Mouse (Mus musculus) midbrain, embryonic 16.5 days (tissue): ENCODE results near the gene Flywch2. TPM values are rescaled to one million over a fixed set of nuclear protein-coding genes. Genes with fewer than 3 reads are reported as not detected.
A peak's percentile ranks its signal among the peaks of the same experiment; 100 is the strongest.

Source experiments
- ATAC-seq: fragments of 200-750 bp; cut with Nextera tagmentation; 2 replicates; pipeline ENCODE4 v1.8.0; 2017; ENCODE audit warnings: moderate TSS enrichment
- H3K27ac ChIP-seq: fragments of 300-500 bp; sonication (generic); 2 replicates; pipeline ENCODE4 v1.5.1; 2014; ENCODE audit warnings: mild to moderate bottlenecking, low read length, mixed read lengths
- H3K27me3 ChIP-seq: fragments of 300-500 bp; sonication (generic); 2 replicates; pipeline ENCODE4 v1.6.1; 2014; ENCODE audit warnings: low read depth, low read length, mixed read lengths; ENCODE audit not compliant: control insufficient read depth, insufficient read depth
- H3K36me3 ChIP-seq: fragments of 300-500 bp; sonication (generic); 2 replicates; pipeline ENCODE4 v1.6.1; 2014; ENCODE audit warnings: mild to moderate bottlenecking, low read length, moderate library complexity, mixed read lengths; ENCODE audit not compliant: control insufficient read depth, insufficient read depth
- H3K4me1 ChIP-seq: fragments of 300-500 bp; sonication (generic); 2 replicates; pipeline ENCODE4 v1.6.1; 2014; ENCODE audit warnings: mild to moderate bottlenecking, low read length, mixed read lengths; ENCODE audit not compliant: control insufficient read depth, insufficient read depth
- H3K4me2 ChIP-seq: fragments of 300-500 bp; sonication (generic); 2 replicates; pipeline ENCODE4 v1.6.1; 2014; ENCODE audit warnings: mild to moderate bottlenecking, low read length, mixed read lengths
- H3K4me3 ChIP-seq: fragments of 300-500 bp; sonication (generic); 2 replicates; pipeline ENCODE4 v1.5.1; 2014; ENCODE audit warnings: low read depth, mild to moderate bottlenecking, low read length, moderate library complexity, mixed read lengths
- H3K9ac ChIP-seq: fragments of 300-500 bp; sonication (generic); 2 replicates; pipeline ENCODE4 v1.6.1; 2014; ENCODE audit warnings: low read depth, low read length, mixed read lengths
- H3K9me3 ChIP-seq: fragments of 300-500 bp; sonication (generic); replicated peaks from 2 replicates; pipeline ENCODE4 v1.6.1; 2014; ENCODE audit warnings: mild to moderate bottlenecking, low read length, mixed read lengths; ENCODE audit not compliant: control insufficient read depth, poor library complexity, severe bottlenecking
- WGBS: fragments of 180-500 bp; shearing (Covaris S2); extraction: QIAGEN DNeasy Blood & Tissue Kit; methylation state at CpG from one replicate; pipeline ENCODE4 v1.1.7; 2014; 5-methylcytosine and 5-hydroxymethylcytosine counted together
- polyA plus RNA-seq: library from polyadenylated mRNA; unstranded; fragments of >200 nt; fragmentation: Nextera tagmentation; extraction: Ambion mirVana; gene quantifications from 2 replicates; pipeline ENCODE4 v1.2.1, GENCODE M21; 2015

Gene Flywch2
- polyA plus RNA-seq, 1 experiment from 2014 or later, result 81.3 TPM

DNA sequence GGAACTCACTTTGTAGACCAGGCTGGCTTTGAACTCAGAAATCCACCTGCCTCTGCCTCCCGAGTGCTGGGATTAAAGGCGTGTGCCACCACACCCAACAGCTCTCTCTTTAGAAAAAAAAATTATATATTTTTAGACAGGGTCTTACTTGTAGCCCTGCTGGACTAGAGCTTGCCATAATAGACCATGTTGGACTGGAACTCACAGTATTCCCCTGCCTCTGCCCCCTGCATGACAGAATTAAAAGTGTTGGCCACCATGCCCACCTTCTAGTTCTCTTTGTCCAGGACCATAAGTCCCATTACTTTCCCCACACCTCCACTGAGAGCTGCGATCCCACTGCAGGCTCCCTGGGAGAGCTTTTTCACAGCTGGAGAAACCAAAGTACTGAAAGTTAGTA is 38.4 kb downstream of the Flywch2 start:
- no peak overlapping the region for H3K9ac ChIP-seq
- H3K4me3 ChIP-seq, result no peak overlapping the region
- no peak overlapping the region for H3K4me2 ChIP-seq
- H3K9me3 ChIP-seq, result no peaks in the 10 kb centered on the region
- H3K36me3 ChIP-seq, result peaks cover 11% of the 10 kb centered on the region
- H3K27ac ChIP-seq, result no peak overlapping the region
- WGBS, result 84% methylated on average over 3 of the region's 3 CpGs
- peaks cover 29% of the 10 kb centered on the region for H3K27me3 ChIP-seq
- ATAC-seq, result no peak
- H3K4me1 ChIP-seq, result peaks cover 14% of the 10 kb centered on the region

DNA sequence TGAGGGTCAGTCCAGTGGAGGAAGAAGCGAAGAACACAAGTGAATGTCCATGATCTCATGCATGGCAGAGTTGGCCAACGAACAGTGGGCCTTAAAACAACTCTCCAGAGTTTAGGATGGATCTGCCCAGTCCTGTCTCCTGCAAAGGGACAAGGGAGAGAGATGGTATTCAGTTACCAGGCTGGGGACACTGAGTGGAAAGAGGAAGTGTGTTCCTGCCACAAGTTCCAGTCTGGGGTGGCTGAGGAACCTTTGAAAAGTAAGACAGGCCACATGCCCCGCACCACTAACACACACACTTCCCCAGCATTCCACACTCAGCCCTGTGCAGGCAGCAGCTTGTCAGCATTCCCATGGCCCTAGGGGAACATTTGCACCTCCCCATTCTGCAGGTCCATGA is 39.1 kb downstream of the Flywch2 start:
- no peak overlapping the region for H3K4me2 ChIP-seq
- peaks cover 4% of the 10 kb centered on the region for H3K36me3 ChIP-seq
- no peak overlapping the region for H3K4me3 ChIP-seq
- no peaks in the 10 kb centered on the region for H3K9me3 ChIP-seq
- H3K4me1 ChIP-seq, result peaks cover 17% of the 10 kb centered on the region
- ATAC-seq, result no peak
- H3K27ac ChIP-seq, result no peak overlapping the region
- 86% methylated on average over 3 of the region's 3 CpGs for WGBS
- H3K27me3 ChIP-seq, result peaks cover 36% of the 10 kb centered on the region
- H3K9ac ChIP-seq, result no peak overlapping the region

DNA sequence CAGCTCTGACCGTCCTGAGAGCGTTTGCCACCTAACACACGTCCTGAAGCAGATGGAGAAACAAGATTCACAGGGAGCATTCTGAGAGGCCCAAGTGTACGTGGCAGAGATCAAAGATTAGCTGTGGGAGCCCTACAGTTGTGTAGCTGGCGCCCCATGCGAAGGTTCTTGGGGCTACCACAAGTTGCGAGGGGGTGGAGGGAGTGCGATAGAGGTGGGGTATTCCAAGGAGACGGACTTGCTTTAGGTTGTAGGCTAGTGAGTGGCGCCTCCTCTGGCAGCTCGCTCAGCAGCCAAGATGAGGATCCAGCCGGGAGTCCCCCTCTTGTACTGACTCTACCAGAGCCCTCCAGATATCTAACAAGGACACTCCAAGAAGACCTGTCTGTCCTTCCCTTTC is 39.6 kb downstream of the Flywch2 start:
- H3K36me3 ChIP-seq, result no peaks in the 10 kb centered on the region
- H3K4me2 ChIP-seq, result peak overlapping the region; percentile 92
- peaks cover 40% of the 10 kb centered on the region for H3K27me3 ChIP-seq
- H3K9ac ChIP-seq, result no peak overlapping the region
- H3K27ac ChIP-seq, result no peak overlapping the region
- ATAC-seq, result no peak
- H3K9me3 ChIP-seq, result no peaks in the 10 kb centered on the region
- H3K4me3 ChIP-seq, result peak overlapping the region; percentile 50; the same call in 1 of the 2 replicates
- peaks cover 17% of the 10 kb centered on the region for H3K4me1 ChIP-seq
- WGBS, result 4% methylated on average over 12 of the region's 12 CpGs

DNA sequence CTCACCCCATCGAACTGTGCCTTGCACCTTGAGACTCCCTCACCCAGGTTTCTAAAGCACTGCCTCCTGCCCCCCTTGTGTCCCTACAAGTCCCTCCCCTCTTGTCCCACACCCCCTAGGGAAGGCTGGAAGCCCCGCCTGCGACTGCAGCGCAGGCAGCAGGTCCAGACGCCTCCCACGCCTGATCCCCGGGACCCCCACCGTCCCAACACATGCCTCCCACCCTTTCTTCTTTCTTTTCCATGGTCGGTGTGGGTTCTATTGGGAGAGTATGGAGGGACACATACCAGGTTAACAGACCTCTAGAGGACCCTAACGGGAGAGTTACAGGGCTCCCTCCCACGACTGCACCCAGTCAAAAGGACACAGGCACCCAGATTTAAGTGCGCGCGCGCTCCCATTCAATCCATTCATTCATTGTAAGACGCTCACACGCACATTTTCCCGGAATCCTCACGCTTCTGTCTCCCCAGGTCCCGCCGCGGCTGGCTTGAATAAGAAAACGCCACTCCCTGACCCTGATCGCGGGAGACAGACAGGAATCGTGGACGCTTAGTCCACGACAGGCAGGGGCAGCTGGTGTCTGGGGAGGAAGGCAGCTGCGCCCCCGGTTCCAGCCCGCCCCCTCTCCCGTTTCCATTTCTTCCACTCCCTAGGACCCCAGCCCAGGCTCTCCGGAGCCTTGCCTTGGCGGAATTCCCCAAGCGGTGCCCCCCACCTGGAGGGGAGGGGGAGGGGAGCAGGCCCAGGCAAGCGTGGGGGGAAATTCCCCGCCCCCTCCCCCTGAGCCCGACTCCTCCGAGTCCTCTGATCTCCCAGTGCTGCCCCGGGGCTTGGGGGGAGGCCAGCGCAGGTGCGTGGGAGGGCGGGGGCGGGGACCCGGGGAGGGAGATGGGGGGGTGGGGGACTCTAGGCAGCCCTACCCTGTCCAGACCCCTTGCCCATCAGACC is 40.3 kb downstream of the Flywch2 start, which contains the start of gene Kremen2:
Gene Kremen2, minus strand, starts transcription at position 533 of the 951 bp plus-strand sequence.
- peak within 1 kb of the TSS; percentile 92 for H3K4me2 ChIP-seq
- under 1% methylated on average over 38 of the region's 45 CpGs for WGBS

DNA sequence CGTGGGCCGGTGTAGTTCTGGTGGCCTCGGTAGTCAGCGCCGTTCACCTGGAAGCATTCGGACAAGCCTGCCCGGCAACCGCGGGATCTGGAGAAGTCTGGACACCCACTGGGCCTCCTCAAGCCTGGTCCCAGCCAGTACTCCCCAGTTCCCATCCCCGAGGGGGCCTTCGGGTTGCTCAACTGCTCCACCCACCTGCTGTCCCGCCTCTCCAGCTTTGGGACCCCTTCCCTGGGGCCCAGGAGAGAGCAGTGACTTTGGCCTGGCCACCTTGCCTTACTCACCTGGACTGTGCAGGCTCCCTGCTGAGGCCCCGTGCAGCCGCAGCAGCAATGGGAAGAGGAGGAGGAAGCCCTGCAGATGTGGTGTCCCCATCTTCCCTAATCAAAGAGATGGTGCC is 41.2 kb downstream of the Flywch2 start:
- no peaks in the 10 kb centered on the region for H3K36me3 ChIP-seq
- peaks cover 45% of the 10 kb centered on the region for H3K27me3 ChIP-seq
- WGBS, result 5% methylated on average over 14 of the region's 14 CpGs

More for the DNA sequence above, 40.3 kb downstream of the Flywch2 start, which contains the start of gene Kremen2:
- no peak within 1 kb of the TSS for H3K27ac ChIP-seq
- H3K4me1 ChIP-seq, result peaks cover 19% of the 10 kb centered on the region
- H3K4me3 ChIP-seq, result peak within 1 kb of the TSS; percentile 50
- H3K9ac ChIP-seq, result peak within 1 kb of the TSS; percentile 73
- H3K36me3 ChIP-seq, result no peaks in the 10 kb centered on the region
- H3K27me3 ChIP-seq, result peaks cover 45% of the 10 kb centered on the region
- H3K9me3 ChIP-seq, result no peaks in the 10 kb centered on the region
- ATAC-seq, result peak; percentile 12; the same call in 1 of the 2 replicates

DNA sequence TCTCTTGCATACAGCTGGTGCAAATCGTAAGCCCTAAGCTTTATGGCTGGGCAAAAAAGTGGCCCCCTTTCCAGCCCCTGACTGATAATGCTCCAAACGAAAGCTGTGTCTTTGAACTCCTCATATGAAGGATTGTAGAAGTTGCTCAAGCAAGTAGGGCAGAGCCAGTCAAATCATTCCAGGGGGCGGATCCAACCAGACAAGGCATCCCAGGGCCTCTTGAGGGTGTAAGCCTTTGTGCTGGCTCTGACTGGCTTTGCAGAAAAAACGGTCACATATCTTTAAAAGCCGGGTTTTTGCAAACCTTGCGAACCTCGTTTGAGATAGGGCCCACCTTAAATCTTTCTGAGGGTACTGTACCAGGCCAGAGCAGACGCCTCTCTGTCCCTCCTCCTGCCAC is 41.8 kb downstream of the Flywch2 start:
- WGBS, result 22% methylated on average over 8 of the region's 8 CpGs
- H3K36me3 ChIP-seq, result no peaks in the 10 kb centered on the region

More for the DNA sequence above, 41.2 kb downstream of the Flywch2 start:
- ATAC-seq, result no peak
- Histone ChIP-seq H3K4me3 (peak overlapping the region; percentile 50; the same call in 1 of the 2 replicates), H3K4me2 (peak overlapping the region; percentile 92), H3K9ac (0 out of 2 replicates have a peak overlapping the region, but pooled peaks have one; percentile 73), H3K9me3 (no peaks in the 10 kb centered on the region), H3K27ac (no peak overlapping the region), H3K4me1 (peaks cover 22% of the 10 kb centered on the region)

DNA sequence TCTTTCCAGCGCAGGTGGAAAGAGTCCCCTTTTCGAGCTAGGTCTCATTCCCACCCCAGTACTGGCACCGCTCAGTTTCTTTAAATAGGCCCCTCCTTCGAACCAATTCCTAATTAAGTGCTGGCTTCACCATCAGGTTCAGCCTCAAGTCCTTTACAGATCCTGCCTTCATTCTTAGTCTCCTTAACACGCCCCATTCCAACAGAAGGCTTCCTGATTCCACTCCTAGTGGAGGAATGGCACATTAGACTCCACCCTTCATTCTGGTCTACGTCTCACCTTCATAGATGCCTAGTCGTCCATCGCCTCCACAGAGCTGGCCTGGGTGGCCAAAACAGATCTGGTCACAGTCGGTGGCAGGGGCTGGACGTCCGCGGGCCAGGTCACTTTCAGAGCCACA is 42.9 kb downstream of the Flywch2 start:
- H3K4me1 ChIP-seq, result peaks cover 35% of the 10 kb centered on the region
- peaks cover 45% of the 10 kb centered on the region for H3K27me3 ChIP-seq
- no peak for ATAC-seq

More for the DNA sequence above, 41.8 kb downstream of the Flywch2 start:
- Histone ChIP-seq H3K4me2 (no peak overlapping the region), H3K27ac (no peak overlapping the region), H3K4me1 (peaks cover 23% of the 10 kb centered on the region), H3K9ac (no peak overlapping the region), H3K27me3 (peaks cover 45% of the 10 kb centered on the region), H3K9me3 (no peaks in the 10 kb centered on the region), H3K4me3 (no peak overlapping the region)
- no peak for ATAC-seq

DNA sequence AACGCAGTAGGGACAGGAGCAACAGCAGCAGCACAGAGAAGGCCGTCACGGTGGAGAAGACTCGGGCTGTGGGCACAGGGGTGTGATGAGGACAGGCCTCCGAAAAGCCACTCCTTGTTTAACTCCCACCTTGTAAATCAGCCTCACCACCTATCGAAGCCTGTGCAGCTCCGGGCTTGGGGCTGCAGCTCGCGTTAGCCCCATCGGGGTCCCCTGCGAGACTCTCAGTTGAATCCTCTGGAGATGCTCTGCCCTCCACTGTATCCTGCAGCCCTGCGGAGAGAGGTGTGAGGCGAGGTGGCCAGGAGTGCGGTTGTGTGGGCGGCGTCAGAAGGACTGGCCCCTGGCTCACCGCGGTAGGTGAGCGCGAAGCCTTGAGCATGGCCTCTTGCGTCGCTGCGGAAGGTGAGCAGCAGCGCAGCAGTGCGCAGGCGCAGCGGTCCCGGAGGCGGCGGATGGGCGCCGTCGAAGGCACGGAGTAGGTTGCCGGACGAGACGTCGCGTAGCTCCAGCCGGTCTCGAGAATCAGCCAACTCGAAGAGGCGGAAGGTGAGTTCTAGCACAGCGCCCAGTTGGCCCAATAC is 43.6 kb downstream of the Flywch2 start:
- Histone ChIP-seq H3K36me3 (peaks cover 3% of the 10 kb centered on the region; the same call in 1 of the 2 replicates), H3K4me3 (peak overlapping the region; percentile 28), H3K4me1 (peaks cover 38% of the 10 kb centered on the region), H3K27ac (no peak overlapping the region), H3K4me2 (peak overlapping the region; percentile 52), H3K27me3 (peaks cover 45% of the 10 kb centered on the region), H3K9ac (peak overlapping the region; percentile 25; the same call in 1 of the 2 replicates), H3K9me3 (no peaks in the 10 kb centered on the region)
- no peak for ATAC-seq
- WGBS, result 7% methylated on average over 44 of the region's 44 CpGs

More for the DNA sequence above, 42.9 kb downstream of the Flywch2 start:
- no peak overlapping the region for H3K9ac ChIP-seq
- H3K9me3 ChIP-seq, result no peaks in the 10 kb centered on the region
- H3K4me3 ChIP-seq, result no peak overlapping the region
- H3K36me3 ChIP-seq, result no peaks in the 10 kb centered on the region
- 65% methylated on average over 12 of the region's 12 CpGs for WGBS
- H3K4me2 ChIP-seq, result no peak overlapping the region
- H3K27ac ChIP-seq, result no peak overlapping the region
